ENCODE assay signal across 13 mouse cellular contexts in genomic region chr7:64725967-64726695, GRCm38 (mm10).
DNase-seq lines count a peak whose midpoint lies in the region; ATAC-seq lines count a peak whose summit lies in the region.
"Had no signal": no experiment of that assay in that cellular context is flagged by ENCODE, and none has a peak within 500 bp of the region (broad histone marks: within the 10 kb centered on the region; RNA-seq: fewer than 3 reads in every experiment).

No protein-coding gene starts in this region.

- H3K27me3 ChIP-seq in hindbrain, embryonic 15.5 days = no peaks in the 10 kb centered on the region
- H3K27me3 ChIP-seq: megakaryocyte, embryonic 14.5 days; neural tube, embryonic 12.5 days had no signal

- peaks cover 38% of the 10 kb centered on the region for H3K4me1 ChIP-seq in hindbrain, embryonic 15.5 days (replicated peaks)
- H3K4me1 ChIP-seq: megakaryocyte, embryonic 14.5 days had no signal

- no peaks in the 10 kb centered on the region for H3K9me3 ChIP-seq in hindbrain, embryonic 15.5 days
- H3K9me3 ChIP-seq: neural tube, embryonic 12.5 days had no signal

- no peak overlapping the region for H3K4me2 ChIP-seq in hindbrain, embryonic 15.5 days
- H3K4me2 ChIP-seq: neural tube, embryonic 12.5 days had no signal

- WGBS in hindbrain, embryonic 15.5 days = 52% methylated on average over 6 of the region's 6 CpGs

- peak; percentile 55; the same call in 1 of the 2 replicates for ATAC-seq in hindbrain, embryonic 15.5 days (ENCODE audit: low FRiP score, low read depth)

- no peak overlapping the region for H3K4me3 ChIP-seq in hindbrain, embryonic 15.5 days
- H3K4me3 ChIP-seq: megakaryocyte, embryonic 14.5 days; neural tube, embryonic 12.5 days had no signal

- DNase-seq in cerebellum, adult 11-12 months = peak; percentile 39
- DNase-seq in cerebellum, adult 11 months = no peak
- peak; percentile 54 to 59 for DNase-seq in layer of hippocampus, adult 8-10 months (ENCODE audit: low spot score in 2 of 2)
- no peak for DNase-seq in layer of hippocampus, postnatal 25 days (ENCODE audit: extremely low spot score in 1 of 2, low spot score in 1 of 2)
- DNase-seq in brain, adult 2 months (ENCODE audit: low read depth, low spot score) = peak; percentile 65
- no peak for DNase-seq in c-Kit-positive CD71-positive TER-119-positive erythroid progenitor cells, embryonic 14.5 days (ENCODE audit: low spot score)
- no peak for DNase-seq in T-cell, adult 2 months (ENCODE audit: low spot score)
- DNase-seq: gastrocnemius, postnatal 10 days; heart, postnatal 36 days; liver had no signal

- H3K27ac ChIP-seq in hindbrain, embryonic 15.5 days (replicated peaks) = peak overlapping the region; percentile 75
- H3K27ac ChIP-seq: neural tube, embryonic 12.5 days had no signal

- H3K36me3 ChIP-seq in hindbrain, embryonic 15.5 days = no peaks in the 10 kb centered on the region
- H3K36me3 ChIP-seq: neural tube, embryonic 12.5 days had no signal

- H3K9ac ChIP-seq in hindbrain, embryonic 15.5 days = no peak overlapping the region
- H3K9ac ChIP-seq: neural tube, embryonic 12.5 days had no signal

Comparison
In these comparisons a context has a peak if more than half of its experiments do, and no peak if none do; other contexts are left out.
1. DNase-seq: peak in cerebellum, adult 11-12 months (single experiment), layer of hippocampus, adult 8-10 months (2 of 2) and brain, adult 2 months (single experiment); none in cerebellum, adult 11 months (single experiment), layer of hippocampus, postnatal 25 days (0 of 2), c-Kit-positive CD71-positive TER-119-positive erythroid progenitor cells, embryonic 14.5 days (single experiment) and T-cell, adult 2 months (single experiment).